Mouse (Mus musculus): ENCODE results near the gene Dyrk1b. TPM values are rescaled to one million over a fixed set of nuclear protein-coding genes. Genes with fewer than 3 reads are reported as not detected.
"Not testable (repeated sequence)": the region's sequence is repeated elsewhere in the genome, so short reads cannot be mapped to it uniquely, and the experiment has no call there.

The Dyrk1b gene
- total RNA-seq, 1 experiment: 3.9 TPM

DNA sequence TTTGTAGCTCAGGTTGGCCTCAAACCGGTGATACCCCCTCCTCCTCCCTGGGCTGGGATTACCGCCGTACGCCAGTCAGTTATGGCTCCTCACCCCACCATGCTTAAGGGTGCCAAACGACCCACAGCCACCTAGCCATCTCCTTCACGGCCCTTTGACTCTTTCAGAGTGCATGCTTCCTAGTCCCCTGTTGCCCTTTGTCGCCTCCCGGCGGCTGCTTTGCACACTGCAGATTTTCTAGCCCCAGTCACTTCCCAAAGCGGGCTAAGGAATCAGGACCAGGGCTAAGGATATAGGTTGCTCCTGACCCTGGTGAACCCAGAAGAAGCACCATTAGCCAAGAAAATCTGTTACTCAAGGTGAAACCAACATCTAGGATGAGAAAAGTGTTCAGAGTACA is 34.9 kb downstream of the Dyrk1b start:
- in situ Hi-C loops (cut with MboI; ENCODE audit: low sequenced_read_pairs in 2 of 2, unreplicated experiment in 2 of 2): no loop called here
- TF ChIP-seq HCFC1 (IDR thresholded peaks at IDR 0.05; ENCODE audit: borderline replicate concordance, insufficient read depth, low read length) (no peak), ZC3H11A (IDR thresholded peaks at IDR 0.05; ENCODE audit: borderline replicate concordance, low read depth, low read length) (0 out of 2 replicates have a peak, but pooled peaks have one; percentile 34), ZNF384 (IDR thresholded peaks at IDR 0.05; ENCODE audit: low read depth, low read length) (no peak), MAFK (IDR thresholded peaks at IDR 0.05; ENCODE audit: insufficient read depth, low read depth, low read length) (no peak), CHD2 (IDR thresholded peaks at IDR 0.05; ENCODE audit: low read depth, low read length) (no peak)
- peak overlapping the region in 1 of 2 experiments; percentile 42; a peak in 1 of 4 replicates for H3K4me3 ChIP-seq (ENCODE audit: insufficient read depth in 1 of 2, low read depth in 1 of 2, low read length in 2 of 2, poor library complexity in 1 of 2, severe bottlenecking in 1 of 2)

DNA sequence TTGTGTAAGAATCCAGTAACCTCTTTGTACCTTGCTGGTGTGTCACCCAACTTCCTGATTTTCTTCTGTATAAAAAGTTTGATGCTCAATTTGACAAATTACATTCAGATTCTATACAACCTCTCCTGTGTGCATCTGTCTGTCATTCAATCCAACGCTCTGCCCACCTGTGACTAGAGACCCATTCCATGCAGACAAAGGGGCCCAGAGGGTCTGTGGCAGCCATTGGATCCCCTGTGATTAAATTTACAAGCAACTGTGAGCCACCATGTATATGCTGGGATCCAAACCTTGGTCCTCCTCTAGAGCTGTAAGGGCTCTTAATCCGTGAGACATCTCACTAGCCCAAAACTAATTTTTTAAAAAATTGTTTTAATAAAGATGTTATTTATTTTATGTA is 36.7 kb downstream of the Dyrk1b start:
- H3K9me3 ChIP-seq (ENCODE audit: control insufficient read depth, insufficient read depth, low read depth, low read length); H3K4me1 ChIP-seq (ENCODE audit: control insufficient read depth in 2 of 2, insufficient read depth in 2 of 2, low read length in 2 of 2, poor library complexity in 1 of 2); H3K36me3 ChIP-seq (ENCODE audit: control insufficient read depth, insufficient read depth, low read length, poor library complexity, severe bottlenecking); DNase-seq (ENCODE audit: low read depth, low spot score); in situ Hi-C loops (cut with MboI; ENCODE audit: low sequenced_read_pairs in 2 of 2, unreplicated experiment in 2 of 2); H3K9ac ChIP-seq (ENCODE audit: insufficient read depth, low read depth, low read length, poor library complexity, severe bottlenecking); H3K4me3 ChIP-seq (ENCODE audit: insufficient read depth in 1 of 2, low read depth in 1 of 2, low read length in 2 of 2, poor library complexity in 1 of 2, severe bottlenecking in 1 of 2): not testable (repeated sequence)
- peak overlapping the region; percentile 86; the same call in 1 of the 2 replicates for H3K27ac ChIP-seq (ENCODE audit: insufficient read depth, low read depth, low read length, poor library complexity, severe bottlenecking)

More for the DNA sequence above, 34.9 kb downstream of the Dyrk1b start:
- Histone ChIP-seq H3K9me3 (ENCODE audit: control insufficient read depth, insufficient read depth, low read depth, low read length) (peaks cover 2% of the 10 kb centered on the region; the same call in 1 of the 2 replicates), H3K4me1 (ENCODE audit: control insufficient read depth in 2 of 2, insufficient read depth in 2 of 2, low read length in 2 of 2, poor library complexity in 1 of 2) (peaks cover 0 to 3% of the 10 kb centered on the region in 2 experiments; a peak in 2 of 4 replicates), H3K9ac (ENCODE audit: insufficient read depth, low read depth, low read length, poor library complexity, severe bottlenecking) (peak overlapping the region; percentile 62; the same call in 1 of the 2 replicates), H3K36me3 (ENCODE audit: control insufficient read depth, insufficient read depth, low read length, poor library complexity, severe bottlenecking) (no peaks in the 10 kb centered on the region), H3K27ac (ENCODE audit: insufficient read depth, low read depth, low read length, poor library complexity, severe bottlenecking) (peak overlapping the region; percentile 64; the same call in 1 of the 2 replicates)
- DNase-seq (ENCODE audit: low read depth, low spot score): peak; percentile 95

DNA sequence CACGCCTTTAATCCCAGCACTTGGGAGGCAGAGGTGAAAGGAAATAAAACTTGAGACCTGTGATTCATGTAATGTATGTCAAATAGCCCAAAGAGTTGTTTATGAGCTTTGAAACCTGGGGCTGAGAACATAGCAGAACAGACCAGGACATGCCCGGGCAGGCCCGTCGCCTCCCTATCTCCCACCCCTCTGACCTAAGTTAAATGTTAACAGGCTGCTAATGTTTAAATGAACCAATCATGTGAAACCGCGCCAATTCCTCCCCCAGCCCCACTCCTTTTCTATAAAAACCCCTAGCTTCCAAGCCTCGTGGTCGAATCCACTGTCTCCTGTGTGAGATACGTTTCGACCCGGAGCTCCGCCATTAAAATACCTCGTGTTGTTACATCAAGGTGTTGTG is 38.5 kb downstream of the Dyrk1b start:
- H3K9ac ChIP-seq (ENCODE audit: insufficient read depth, low read depth, low read length, poor library complexity, severe bottlenecking); in situ Hi-C loops (cut with MboI; ENCODE audit: low sequenced_read_pairs in 2 of 2, unreplicated experiment in 2 of 2); H3K4me3 ChIP-seq (ENCODE audit: insufficient read depth in 1 of 2, low read depth in 1 of 2, low read length in 2 of 2, poor library complexity in 1 of 2, severe bottlenecking in 1 of 2); H3K36me3 ChIP-seq (ENCODE audit: control insufficient read depth, insufficient read depth, low read length, poor library complexity, severe bottlenecking); H3K4me1 ChIP-seq (ENCODE audit: control insufficient read depth in 2 of 2, insufficient read depth in 2 of 2, low read length in 2 of 2, poor library complexity in 1 of 2); DNase-seq (ENCODE audit: low read depth, low spot score); H3K9me3 ChIP-seq (ENCODE audit: control insufficient read depth, insufficient read depth, low read depth, low read length): not testable (repeated sequence)
- H3K27ac ChIP-seq (ENCODE audit: insufficient read depth, low read depth, low read length, poor library complexity, severe bottlenecking): peak overlapping the region; percentile 64

DNA sequence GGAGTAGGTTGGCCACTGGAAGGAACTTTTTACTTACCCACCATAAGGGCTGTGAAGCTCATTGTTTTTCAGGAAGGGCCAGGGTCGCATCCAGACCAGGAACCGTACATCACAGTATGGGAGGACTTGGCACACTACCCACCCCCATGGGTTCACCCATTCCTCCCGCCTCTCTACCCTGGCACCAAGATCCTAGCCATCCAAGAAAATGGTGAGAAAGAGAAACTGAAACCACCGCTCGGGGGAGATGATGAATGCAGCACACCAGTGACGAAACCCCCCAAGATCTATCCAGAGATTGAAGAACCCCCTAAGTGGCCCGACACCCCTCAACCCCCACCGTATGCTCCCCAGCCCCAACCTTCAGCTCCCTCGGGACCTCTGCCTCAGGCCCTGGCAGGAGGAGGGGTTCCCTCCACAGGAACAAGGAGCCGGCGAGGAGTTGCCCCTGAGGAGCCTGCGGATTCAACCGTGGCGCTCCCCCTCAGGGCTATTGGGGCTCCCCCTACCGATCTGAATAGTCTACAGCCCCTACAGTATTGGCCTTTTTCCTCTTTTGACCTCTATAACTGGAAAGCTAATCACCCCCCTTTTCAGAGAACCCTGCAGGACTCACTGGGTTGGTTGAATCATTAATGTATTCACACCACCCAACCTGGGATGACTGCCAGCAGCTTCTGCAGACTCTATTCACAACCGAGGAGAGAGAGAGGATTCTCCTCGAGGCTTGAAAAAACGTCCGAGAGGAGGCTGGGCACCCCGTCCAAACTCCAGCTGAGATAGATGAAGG is 39.9 kb downstream of the Dyrk1b start:
- in situ Hi-C loops (cut with MboI; ENCODE audit: low sequenced_read_pairs in 2 of 2, unreplicated experiment in 2 of 2); H3K9me3 ChIP-seq (ENCODE audit: control insufficient read depth, insufficient read depth, low read depth, low read length); H3K9ac ChIP-seq (ENCODE audit: insufficient read depth, low read depth, low read length, poor library complexity, severe bottlenecking); H3K4me3 ChIP-seq (ENCODE audit: insufficient read depth in 1 of 2, low read depth in 1 of 2, low read length in 2 of 2, poor library complexity in 1 of 2, severe bottlenecking in 1 of 2); H3K4me1 ChIP-seq (ENCODE audit: control insufficient read depth in 2 of 2, insufficient read depth in 2 of 2, low read length in 2 of 2, poor library complexity in 1 of 2); H3K36me3 ChIP-seq (ENCODE audit: control insufficient read depth, insufficient read depth, low read length, poor library complexity, severe bottlenecking); H3K27ac ChIP-seq (ENCODE audit: insufficient read depth, low read depth, low read length, poor library complexity, severe bottlenecking); DNase-seq (ENCODE audit: low read depth, low spot score): not testable (repeated sequence)

DNA sequence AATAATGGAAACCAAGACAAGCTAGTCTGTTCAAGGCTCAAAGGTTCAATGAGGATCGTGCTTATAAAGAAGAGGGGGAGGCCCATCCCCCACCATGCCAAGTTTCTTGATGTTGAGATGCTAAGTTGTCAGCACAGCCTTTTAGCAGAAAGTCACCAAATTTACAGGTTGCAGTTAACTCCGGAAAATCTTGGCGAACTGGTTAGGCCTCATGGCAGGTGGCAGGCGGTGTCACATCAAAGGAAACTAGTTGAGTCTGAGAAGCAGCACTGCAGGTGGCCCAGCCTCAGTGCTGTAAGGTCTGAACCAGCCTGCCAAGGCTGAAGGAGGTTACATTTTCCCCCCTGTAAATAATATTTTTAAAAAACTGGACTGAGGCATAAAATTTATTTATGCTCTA is 47.6 kb downstream of the Dyrk1b start:
- H3K27ac ChIP-seq (ENCODE audit: insufficient read depth, low read depth, low read length, poor library complexity, severe bottlenecking): 0 out of 2 replicates have a peak overlapping the region, but pooled peaks have one; percentile 15
- DNase-seq (ENCODE audit: low read depth, low spot score); in situ Hi-C loops (cut with MboI; ENCODE audit: low sequenced_read_pairs in 2 of 2, unreplicated experiment in 2 of 2); H3K4me1 ChIP-seq (ENCODE audit: control insufficient read depth in 2 of 2, insufficient read depth in 2 of 2, low read length in 2 of 2, poor library complexity in 1 of 2); H3K9me3 ChIP-seq (ENCODE audit: control insufficient read depth, insufficient read depth, low read depth, low read length); H3K9ac ChIP-seq (ENCODE audit: insufficient read depth, low read depth, low read length, poor library complexity, severe bottlenecking); H3K4me3 ChIP-seq (ENCODE audit: insufficient read depth in 1 of 2, low read depth in 1 of 2, low read length in 2 of 2, poor library complexity in 1 of 2, severe bottlenecking in 1 of 2); H3K36me3 ChIP-seq (ENCODE audit: control insufficient read depth, insufficient read depth, low read length, poor library complexity, severe bottlenecking): not testable (repeated sequence)

DNA sequence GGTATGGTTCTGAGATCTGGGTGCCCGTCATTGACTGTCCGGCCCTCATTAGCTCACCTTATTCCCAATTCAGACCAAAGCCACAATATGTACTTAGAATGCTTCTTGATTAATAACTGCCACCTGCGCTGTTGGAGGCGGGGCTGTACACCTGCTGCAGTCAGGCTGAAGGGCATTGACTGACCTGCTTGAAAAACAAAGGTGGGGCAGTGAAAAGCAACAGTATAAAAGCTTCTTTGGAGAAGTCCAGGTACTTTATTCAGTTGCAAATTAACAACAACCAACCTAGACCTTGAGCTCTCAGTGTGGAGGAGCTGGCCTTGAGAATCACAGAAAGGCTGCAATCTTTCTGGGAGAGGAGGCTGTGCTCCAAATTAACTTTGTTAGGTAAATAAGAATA is 48.2 kb downstream of the Dyrk1b start:
- H3K36me3 ChIP-seq (ENCODE audit: control insufficient read depth, insufficient read depth, low read length, poor library complexity, severe bottlenecking); in situ Hi-C loops (cut with MboI; ENCODE audit: low sequenced_read_pairs in 2 of 2, unreplicated experiment in 2 of 2); H3K9me3 ChIP-seq (ENCODE audit: control insufficient read depth, insufficient read depth, low read depth, low read length); DNase-seq (ENCODE audit: low read depth, low spot score); H3K9ac ChIP-seq (ENCODE audit: insufficient read depth, low read depth, low read length, poor library complexity, severe bottlenecking); H3K4me1 ChIP-seq (ENCODE audit: control insufficient read depth in 2 of 2, insufficient read depth in 2 of 2, low read length in 2 of 2, poor library complexity in 1 of 2); H3K4me3 ChIP-seq (ENCODE audit: insufficient read depth in 1 of 2, low read depth in 1 of 2, low read length in 2 of 2, poor library complexity in 1 of 2, severe bottlenecking in 1 of 2): not testable (repeated sequence)
- 0 out of 2 replicates have a peak overlapping the region, but pooled peaks have one; percentile 15 for H3K27ac ChIP-seq (ENCODE audit: insufficient read depth, low read depth, low read length, poor library complexity, severe bottlenecking)

All from ES-E14 (cell line).